Mouse (Mus musculus) lung, postnatal 25 days (tissue): ENCODE data around the gene Caly.
A peak's percentile ranks its signal among the peaks of the same experiment; 100 is the strongest.

ENCODE experiments used
- DNase-seq: peaks from one replicate; pipeline ENCODE4 v3.0.0; 2022; ENCODE audit warnings: low spot score

The Caly gene

GRCm38 (mm10) chr7:140036281-140037170, 45.8 kb downstream of the Caly start, which contains the start of the genes Zfp511 and Tubgcp2:
Gene Zfp511, plus strand, starts transcription at chr7:140036391.
Gene Tubgcp2, minus strand, starts transcription at chr7:140036669.
- peak; percentile 96 for DNase-seq

GRCm38 (mm10) chr7:140035456-140035855, 46.9 kb downstream of the Caly start:
- DNase-seq, result no peak

- DNase-seq, result no peak
These were observed 49.0 kb downstream of the Caly start for GRCm38 (mm10) chr7:140033386-140033785.

GRCm38 (mm10) chr7:140032366-140032765, 50.0 kb downstream of the Caly start:
- no peak for DNase-seq

GRCm38 (mm10) chr7:140031771-140032170, 50.6 kb downstream of the Caly start:
- no peak for DNase-seq
